Mouse (Mus musculus) kidney, adult 2 months (tissue): ENCODE data around the gene Gfra4.

Experiments used
- CTCF ChIP-seq: fragments of 200-500 bp; conservative IDR thresholded peaks from 2 replicates; pipeline ENCODE4 v1.5.1; 2011; ENCODE audit warnings: low read depth, mild to moderate bottlenecking, control low read depth, low read length, moderate library complexity, mixed read lengths; ENCODE audit not compliant: insufficient read depth, insufficient read length
- POLR2A ChIP-seq: fragments of 200-500 bp; IDR thresholded peaks from one replicate; pipeline ENCODE4 v1.6.1; 2011; ENCODE audit warnings: low read depth, low read length, control low read depth

DNA sequence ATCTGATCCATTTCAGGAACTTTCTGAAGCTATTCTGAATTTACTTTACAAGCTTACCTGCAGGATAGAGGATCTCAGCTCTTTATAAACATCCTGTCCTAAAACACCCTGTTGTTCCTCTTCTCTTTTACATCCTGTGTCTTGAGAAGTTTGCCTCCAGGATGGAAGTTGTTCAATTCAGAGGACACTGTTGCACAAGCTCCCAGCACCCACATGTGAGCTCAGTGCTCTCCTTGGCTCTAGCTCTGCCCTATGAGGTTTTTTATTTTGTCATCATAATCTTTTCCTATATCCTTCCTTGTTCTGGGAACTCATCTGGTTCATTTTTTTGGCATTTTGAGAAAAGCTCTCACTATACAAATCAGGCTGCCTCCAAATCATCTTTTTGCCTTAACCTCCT, 6.1 kb downstream of the Gfra4 start:
- TF ChIP-seq CTCF (no peak), POLR2A (no peak)
